Mouse (Mus musculus) kidney, adult 2 months (tissue): ENCODE data around the gene Lrba.

ENCODE experiments used
- CTCF ChIP-seq: fragments of 200-500 bp; conservative IDR thresholded peaks from 2 replicates; pipeline ENCODE4 v1.5.1; 2011; ENCODE audit warnings: low read depth, mild to moderate bottlenecking, control low read depth, low read length, moderate library complexity, mixed read lengths; ENCODE audit not compliant: insufficient read depth, insufficient read length
- POLR2A ChIP-seq: fragments of 200-500 bp; IDR thresholded peaks from one replicate; pipeline ENCODE4 v1.6.1; 2011; ENCODE audit warnings: low read depth, low read length, control low read depth

DNA sequence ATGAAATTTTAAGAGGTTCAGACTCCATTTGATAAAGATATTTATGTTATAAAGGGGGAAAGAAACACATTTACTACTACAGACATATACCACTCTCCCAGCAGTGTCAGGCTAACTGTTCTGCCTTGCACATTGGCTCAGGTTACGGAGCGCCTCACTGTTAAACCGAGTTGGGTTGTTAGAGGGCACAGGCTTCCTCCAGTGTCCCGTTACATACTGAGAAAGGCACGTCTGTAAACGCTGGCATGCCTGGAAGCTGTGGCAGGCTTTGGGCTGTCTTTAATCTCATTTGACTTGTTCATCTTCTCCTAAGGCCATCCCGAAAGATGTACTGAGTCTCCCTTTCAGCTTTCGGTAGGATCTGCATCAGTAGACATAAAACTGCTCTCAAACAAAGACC lies 544.1 kb downstream of the Lrba start:
- no peak for TF ChIP-seq POLR2A
- no peak for TF ChIP-seq CTCF
